Mouse (Mus musculus) liver, embryonic 15.5 days (tissue): ENCODE results near the gene Dnase1l2. TPM values are rescaled to one million over a fixed set of nuclear protein-coding genes. Genes with fewer than 3 reads are reported as not detected.

ENCODE experiments used
- ATAC-seq: fragments of 200-750 bp; cut with Nextera tagmentation; 2 replicates; pipeline ENCODE4 v1.8.0; 2017; ENCODE audit warnings: moderate number of reproducible peaks, mild to moderate bottlenecking, moderate library complexity; ENCODE audit not compliant: insufficient read depth
- H3K27ac ChIP-seq: fragments of 300-500 bp; sonication (generic); replicated peaks from 2 replicates; pipeline ENCODE4 v1.5.1; 2015; ENCODE audit warnings: mild to moderate bottlenecking, inconsistent platforms
- H3K27me3 ChIP-seq: fragments of 300-500 bp; sonication (generic); 2 replicates; pipeline ENCODE4 v1.6.1; 2015; ENCODE audit warnings: mild to moderate bottlenecking, inconsistent platforms
- H3K36me3 ChIP-seq: fragments of 300-500 bp; sonication (generic); replicated peaks from 2 replicates; pipeline ENCODE4 v1.6.1; 2015; ENCODE audit warnings: moderate library complexity, mild to moderate bottlenecking, inconsistent platforms
- H3K4me1 ChIP-seq: fragments of 300-500 bp; sonication (generic); replicated peaks from 2 replicates; pipeline ENCODE4 v1.6.1; 2015; ENCODE audit warnings: inconsistent platforms
- H3K4me2 ChIP-seq: fragments of 300-500 bp; sonication (generic); 2 replicates; pipeline ENCODE4 v1.6.1; 2015; ENCODE audit warnings: moderate library complexity, mild to moderate bottlenecking, inconsistent platforms
- H3K4me3 ChIP-seq: fragments of 300-500 bp; sonication (generic); replicated peaks from 2 replicates; pipeline ENCODE4 v1.5.1; 2015; ENCODE audit warnings: mild to moderate bottlenecking, inconsistent platforms
- H3K9ac ChIP-seq: fragments of 300-500 bp; sonication (generic); 2 replicates; pipeline ENCODE4 v1.6.1; 2015; ENCODE audit warnings: moderate library complexity, mild to moderate bottlenecking, inconsistent platforms
- H3K9me3 ChIP-seq: fragments of 300-500 bp; sonication (generic); replicated peaks from 2 replicates; pipeline ENCODE4 v1.6.1; 2016; ENCODE audit warnings: inconsistent platforms
- WGBS: fragments of 180-500 bp; shearing (Covaris S2); methylation state at CpG from one replicate; pipeline ENCODE4 v1.1.7; 2015; ENCODE audit warnings: mixed read lengths; ENCODE audit not compliant: insufficient replicate concordance; 5-methylcytosine and 5-hydroxymethylcytosine counted together
- polyA plus RNA-seq: library from polyadenylated mRNA; unstranded; fragments of >200 nt; fragmentation: Nextera tagmentation; extraction: Ambion mirVana; gene quantifications from 2 replicates; pipeline ENCODE4 v1.2.1, GENCODE M21; 2015

Gene Dnase1l2
- 0.39 and 0.41 TPM in 2 replicates for polyA plus RNA-seq

- Histone ChIP-seq H3K4me3 (no peak within 1 kb of the TSS), H3K4me1 (no peaks in the 10 kb centered on the region), H3K9ac (no peak within 1 kb of the TSS), H3K27me3 (no peaks in the 10 kb centered on the region), H3K9me3 (no peaks in the 10 kb centered on the region), H3K27ac (no peak within 1 kb of the TSS), H3K36me3 (peaks cover 84% of the 10 kb centered on the region), H3K4me2 (no peak within 1 kb of the TSS)
- WGBS = 77% methylated on average over 7 of the region's 7 CpGs
- no peak for ATAC-seq
Measured at GRCm38 (mm10) chr17:24442632-24443155, at the start of gene Dnase1l2. TSS of gene Dnase1l2 (minus strand) at chr17:24443105.

DNA sequence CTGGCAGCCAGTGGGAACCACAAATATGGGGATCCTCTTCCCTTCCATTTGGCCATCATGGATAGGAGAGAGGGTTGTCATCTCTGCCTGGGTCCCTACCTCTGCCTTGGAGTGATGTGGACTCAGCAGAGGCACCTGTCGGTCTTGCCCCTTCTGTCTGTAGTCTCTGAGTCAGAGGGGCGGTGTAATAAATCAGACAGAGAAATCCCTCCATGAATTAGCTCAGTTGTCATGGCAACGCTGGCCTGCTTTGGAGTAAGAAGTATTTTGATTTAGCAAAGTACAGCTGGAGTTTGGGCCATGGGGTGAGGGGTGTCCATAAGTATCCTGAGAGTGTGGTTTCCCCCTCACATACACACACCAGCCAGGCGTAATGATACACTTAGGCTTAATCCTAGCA is 47.5 kb upstream of the Dnase1l2 start:
- no peak overlapping the region for H3K9ac ChIP-seq
- no peaks in the 10 kb centered on the region for H3K9me3 ChIP-seq
- peaks cover 14% of the 10 kb centered on the region for H3K4me1 ChIP-seq
- H3K27me3 ChIP-seq = peaks cover 73% of the 10 kb centered on the region
- H3K27ac ChIP-seq = no peak overlapping the region
- no peak for ATAC-seq
- no peak overlapping the region for H3K4me2 ChIP-seq
- no peak overlapping the region for H3K4me3 ChIP-seq
- no peaks in the 10 kb centered on the region for H3K36me3 ChIP-seq
- WGBS = 55% methylated on average over 4 of the region's 4 CpGs

DNA sequence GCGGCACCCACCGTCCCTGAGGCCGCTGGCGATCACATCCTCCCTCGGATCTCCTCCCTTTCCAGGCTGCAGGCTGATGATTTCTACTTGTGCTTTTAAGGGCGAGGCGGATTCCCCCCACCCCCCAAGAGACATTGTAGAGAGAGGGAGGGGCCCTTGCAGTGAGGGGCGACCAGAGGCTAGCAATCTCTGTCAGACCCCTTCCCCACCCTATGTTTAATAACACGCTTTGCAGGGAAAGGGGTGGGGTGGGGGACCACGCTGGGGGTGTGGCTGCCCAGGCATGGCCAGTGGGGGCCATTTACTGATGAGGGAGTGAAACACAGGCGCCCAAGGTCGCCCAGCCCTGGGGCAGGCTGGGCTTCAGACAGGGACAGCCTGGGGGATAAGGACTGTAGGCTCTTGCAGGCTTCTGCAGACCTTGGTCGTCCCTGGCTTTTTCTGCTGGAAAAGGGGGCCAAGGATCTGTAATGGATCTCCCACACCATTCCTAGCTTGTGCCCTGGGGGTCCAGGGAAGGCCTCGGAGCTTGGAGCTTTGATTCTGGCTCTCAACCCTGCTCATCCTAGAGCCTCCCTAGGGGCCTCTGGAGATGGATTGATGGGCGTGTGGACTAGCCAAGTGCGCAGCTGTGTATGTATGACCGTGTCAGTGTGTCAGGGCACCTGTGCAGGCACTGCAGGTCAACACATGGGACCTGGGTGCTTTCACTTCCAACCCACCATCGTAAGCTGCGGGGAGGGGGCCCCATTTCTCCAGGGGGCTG is 46.5 kb upstream of the Dnase1l2 start:
- Histone ChIP-seq H3K9ac (no peak overlapping the region), H3K36me3 (no peaks in the 10 kb centered on the region), H3K27ac (no peak overlapping the region), H3K4me2 (peak overlapping the region; percentile 76), H3K4me3 (peak overlapping the region; percentile 51), H3K4me1 (peaks cover 17% of the 10 kb centered on the region), H3K27me3 (peaks cover 81% of the 10 kb centered on the region), H3K9me3 (no peaks in the 10 kb centered on the region)
- ATAC-seq = no peak
- 21% methylated on average over 19 of the region's 19 CpGs for WGBS

GRCm38 (mm10) chr17:24488662-24489264 is 45.9 kb upstream of the Dnase1l2 start:
- H3K27me3 ChIP-seq = peaks cover 82% of the 10 kb centered on the region
- no peak overlapping the region for H3K27ac ChIP-seq
- H3K36me3 ChIP-seq = no peaks in the 10 kb centered on the region
- no peak overlapping the region for H3K9ac ChIP-seq
- peak overlapping the region; percentile 76 for H3K4me2 ChIP-seq
- H3K9me3 ChIP-seq = no peaks in the 10 kb centered on the region
- peak overlapping the region; percentile 51 for H3K4me3 ChIP-seq
- WGBS = under 1% methylated on average over 81 of the region's 81 CpGs
- ATAC-seq = no peak
- peaks cover 17% of the 10 kb centered on the region for H3K4me1 ChIP-seq

DNA sequence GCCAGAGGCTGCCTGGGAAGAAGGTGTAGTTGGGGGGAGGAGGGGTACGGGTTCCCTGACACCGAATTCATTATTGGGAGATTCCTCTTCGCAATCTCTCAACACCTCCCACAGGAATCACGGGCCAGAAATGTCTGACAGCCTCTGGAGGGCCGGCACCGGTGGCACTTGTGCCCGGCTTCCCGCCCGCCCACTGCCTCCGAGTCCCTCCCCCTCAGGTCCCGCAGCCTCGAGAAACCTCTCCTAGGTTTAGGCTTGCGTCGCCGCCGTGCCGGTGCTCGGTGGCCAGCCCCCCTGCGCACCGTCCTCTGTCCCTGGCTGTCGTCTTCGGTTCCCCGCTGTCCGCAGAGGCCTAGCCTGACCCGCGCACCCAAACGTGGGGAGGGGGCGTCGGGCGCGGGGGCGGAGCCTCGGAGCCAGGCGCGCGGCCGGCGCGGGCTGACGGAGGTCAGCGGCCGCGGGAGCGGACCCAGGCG is 45.3 kb upstream of the Dnase1l2 start, which contains the start of gene Caskin1:
Caskin1 (plus strand) TSS at position 416 of the 476 bp plus-strand sequence.
- peaks cover 17% of the 10 kb centered on the region for H3K4me1 ChIP-seq
- no peaks in the 10 kb centered on the region for H3K9me3 ChIP-seq
- WGBS = under 1% methylated on average over 45 of the region's 45 CpGs
- no peak within 1 kb of the TSS for H3K9ac ChIP-seq
- H3K4me3 ChIP-seq = peak within 1 kb of the TSS; percentile 51
- H3K36me3 ChIP-seq = no peaks in the 10 kb centered on the region
- no peak for ATAC-seq
- H3K4me2 ChIP-seq = peak within 1 kb of the TSS; percentile 76
- H3K27me3 ChIP-seq = peaks cover 85% of the 10 kb centered on the region
- H3K27ac ChIP-seq = no peak within 1 kb of the TSS

DNA sequence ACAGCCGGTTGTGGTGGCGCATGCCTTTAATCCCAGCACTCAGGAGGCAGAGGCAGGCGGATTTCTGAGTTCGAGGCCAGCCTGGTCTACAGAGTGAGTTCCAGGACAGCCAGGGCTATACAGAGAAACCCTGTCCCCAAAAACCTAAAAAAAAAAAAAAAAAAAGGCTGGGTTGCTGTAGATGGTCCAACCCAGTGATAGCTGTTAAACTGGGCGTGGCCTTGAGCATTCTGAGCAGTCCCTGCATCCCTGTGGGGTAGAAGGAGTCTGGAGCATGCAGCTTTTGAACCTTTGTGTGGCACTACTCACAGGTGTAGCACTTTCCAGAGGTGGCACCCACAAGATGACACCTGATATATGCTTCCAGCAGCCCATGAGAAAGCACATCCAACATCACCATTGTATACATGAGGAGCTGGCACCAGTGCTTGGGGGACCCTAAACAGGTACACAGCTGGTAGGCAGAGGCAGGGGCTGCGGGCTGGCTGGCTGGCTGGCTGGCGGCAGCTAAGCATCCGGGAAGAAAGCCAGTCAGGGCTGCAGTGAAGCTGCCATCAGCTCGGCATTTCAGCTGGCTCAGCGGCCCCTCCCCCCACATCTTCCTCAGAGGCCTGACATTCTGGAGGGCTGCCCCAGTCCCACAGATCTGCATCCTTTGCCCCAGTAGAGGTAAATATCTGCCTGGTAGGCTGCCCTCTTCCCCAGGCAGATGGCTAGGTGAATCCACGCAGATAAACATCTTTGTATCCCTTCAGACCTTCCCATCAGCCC is 42.4 kb upstream of the Dnase1l2 start:
- H3K27ac ChIP-seq = no peak overlapping the region
- no peak overlapping the region for H3K4me3 ChIP-seq
- H3K4me2 ChIP-seq = no peak overlapping the region
- H3K4me1 ChIP-seq = peaks cover 21% of the 10 kb centered on the region
- WGBS = 35% methylated on average over 11 of the region's 11 CpGs
- H3K27me3 ChIP-seq = peaks cover 61% of the 10 kb centered on the region
- no peaks in the 10 kb centered on the region for H3K36me3 ChIP-seq
- no peaks in the 10 kb centered on the region for H3K9me3 ChIP-seq
- H3K9ac ChIP-seq = no peak overlapping the region
- ATAC-seq = no peak

DNA sequence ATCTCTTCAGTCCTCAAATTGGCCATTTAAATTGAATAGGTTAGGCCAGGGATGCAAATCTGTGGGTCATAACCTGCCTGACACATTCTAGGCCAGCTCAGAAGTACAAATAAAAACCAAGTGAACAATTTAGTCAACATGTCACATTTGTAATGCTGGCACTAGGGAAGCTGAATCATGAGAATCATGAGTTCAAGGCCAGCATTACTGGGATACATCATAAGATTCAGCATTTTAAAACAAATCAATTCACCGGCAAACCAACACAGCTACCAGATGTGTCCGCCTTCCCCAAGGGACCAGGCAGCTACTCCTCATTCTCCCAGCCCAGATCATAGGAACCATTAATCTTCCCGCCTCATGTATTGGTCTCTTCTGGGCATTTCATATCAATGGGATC is 40.6 kb upstream of the Dnase1l2 start:
- peaks cover 19% of the 10 kb centered on the region for H3K4me1 ChIP-seq
- no peaks in the 10 kb centered on the region for H3K36me3 ChIP-seq
- no peaks in the 10 kb centered on the region for H3K9me3 ChIP-seq
- no peak overlapping the region for H3K4me2 ChIP-seq
- peaks cover 43% of the 10 kb centered on the region for H3K27me3 ChIP-seq
- no peak overlapping the region for H3K27ac ChIP-seq
- 65% methylated on average over 3 of the region's 3 CpGs for WGBS
- no peak overlapping the region for H3K4me3 ChIP-seq
- H3K9ac ChIP-seq = no peak overlapping the region
- no peak for ATAC-seq

GRCm38 (mm10) chr17:24481027-24481815 is 38.3 kb upstream of the Dnase1l2 start:
- Histone ChIP-seq H3K4me1 (peaks cover 35% of the 10 kb centered on the region), H3K27ac (no peak overlapping the region), H3K4me2 (no peak overlapping the region), H3K9me3 (no peaks in the 10 kb centered on the region), H3K27me3 (peaks cover 21% of the 10 kb centered on the region), H3K36me3 (peaks cover 20% of the 10 kb centered on the region), H3K9ac (no peak overlapping the region), H3K4me3 (no peak overlapping the region)
- 85% methylated on average over 20 of the region's 20 CpGs for WGBS
- ATAC-seq = no peak

- H3K36me3 ChIP-seq = peaks cover 29% of the 10 kb centered on the region
- 36% methylated on average over 3 of the region's 3 CpGs for WGBS
- no peak overlapping the region; the same call in 1 of the 2 replicates for H3K27ac ChIP-seq
- H3K9ac ChIP-seq = peak overlapping the region; percentile 21; the same call in 1 of the 2 replicates
- no peaks in the 10 kb centered on the region for H3K9me3 ChIP-seq
- H3K4me2 ChIP-seq = 0 out of 2 replicates have a peak overlapping the region, but pooled peaks have one; percentile 80
- no peak overlapping the region for H3K4me3 ChIP-seq
- ATAC-seq = no peak
- peaks cover 12% of the 10 kb centered on the region for H3K27me3 ChIP-seq
- H3K4me1 ChIP-seq = peaks cover 33% of the 10 kb centered on the region
Measured at GRCm38 (mm10) chr17:24480201-24480826, 37.4 kb upstream of the Dnase1l2 start.

- Histone ChIP-seq H3K9me3 (no peaks in the 10 kb centered on the region), H3K27me3 (peaks cover 3% of the 10 kb centered on the region; the same call in 1 of the 2 replicates), H3K36me3 (peaks cover 38% of the 10 kb centered on the region), H3K27ac (peak overlapping the region; percentile 72; the same call in 1 of the 2 replicates), H3K9ac (no peak overlapping the region), H3K4me1 (peaks cover 32% of the 10 kb centered on the region), H3K4me2 (peak overlapping the region; percentile 80), H3K4me3 (peak overlapping the region; percentile 93)
- 15% methylated on average over 1 of the region's 1 CpGs for WGBS
- no peak for ATAC-seq
Measured at GRCm38 (mm10) chr17:24479431-24479830, 36.5 kb upstream of the Dnase1l2 start.
